Mouse (Mus musculus) olfactory bulb, adult 2 months (tissue): ENCODE results near the gene Sept6.

Experiments used
- CTCF ChIP-seq: fragments of 200-500 bp; IDR thresholded peaks from 2 replicates; pipeline ENCODE4 v1.5.1; 2012; ENCODE audit warnings: low read depth, mild to moderate bottlenecking, low read length, moderate library complexity; ENCODE audit not compliant: insufficient read depth
- POLR2A ChIP-seq: fragments of 200-500 bp; IDR thresholded peaks from 2 replicates; pipeline ENCODE4 v1.6.1; 2012; ENCODE audit warnings: mild to moderate bottlenecking, low read depth, low read length, moderate library complexity; ENCODE audit not compliant: insufficient read depth

DNA sequence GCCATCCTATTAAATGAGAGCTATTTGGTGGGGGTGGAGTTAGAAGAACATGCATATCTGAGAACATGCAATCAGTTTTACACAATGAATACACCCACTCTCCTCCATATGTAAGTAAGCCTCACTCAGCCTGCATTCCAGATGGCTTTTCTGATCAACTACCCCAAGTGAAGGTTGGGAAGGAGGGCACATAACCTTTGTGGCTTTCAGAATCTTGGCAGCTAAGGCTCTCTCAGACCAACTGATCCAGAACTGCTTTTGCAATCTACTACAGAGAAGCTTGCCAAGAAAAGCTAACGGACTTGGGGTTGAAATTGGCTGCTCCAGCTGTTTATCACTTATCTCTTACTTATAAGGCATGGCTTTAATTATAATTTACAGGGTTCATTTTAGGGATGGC is 73.8 kb downstream of the Sept6 start:
- TF ChIP-seq CTCF (no peak), POLR2A (no peak)
